Mouse (Mus musculus) kidney, postnatal 14 days (tissue): Measurements from ENCODE around the gene Cyp4f13.

Experiments used
- DNase-seq: peaks from one replicate; pipeline ENCODE4 v3.0.0; 2022; ENCODE audit warnings: mixed read lengths

Cyp4f13 gene

DNA sequence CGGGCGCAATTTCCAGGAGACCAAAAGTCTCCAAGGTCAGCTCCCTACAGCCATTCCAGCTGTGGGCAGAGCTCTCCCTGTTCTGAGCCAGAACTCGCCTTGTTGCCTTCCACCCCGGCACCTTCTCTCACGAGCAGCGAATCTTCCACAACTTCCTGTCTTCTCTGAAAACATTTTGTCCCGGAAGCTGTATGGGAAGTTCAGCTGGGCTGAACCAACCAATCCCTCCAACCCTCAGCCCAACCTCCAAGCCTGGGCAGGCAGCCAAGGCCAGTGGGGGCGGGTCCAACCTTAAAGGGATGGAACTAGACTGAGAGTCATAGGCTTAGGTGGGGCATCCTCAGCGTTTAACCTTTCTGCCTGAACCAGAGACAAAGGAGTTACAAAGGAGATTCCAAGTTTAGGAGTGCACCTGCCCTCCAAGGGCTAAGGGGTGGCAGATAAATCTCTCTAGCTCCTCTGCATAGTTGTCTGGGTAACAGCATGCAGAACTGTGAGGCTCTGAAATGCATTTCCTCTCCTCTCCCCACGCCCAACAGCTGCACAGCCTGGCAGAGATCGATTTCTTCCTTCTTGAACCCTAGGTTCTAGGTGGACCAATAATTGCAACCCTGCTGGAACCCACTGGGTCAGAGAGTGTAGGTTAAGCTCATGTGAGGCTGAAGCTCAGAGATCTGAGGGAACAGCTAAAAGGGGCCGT, at the start of gene Cyp4f13:
Cyp4f13 (minus strand) TSS at position 188 of the 700 bp plus-strand sequence.
- peak; percentile 97 for DNase-seq

DNA sequence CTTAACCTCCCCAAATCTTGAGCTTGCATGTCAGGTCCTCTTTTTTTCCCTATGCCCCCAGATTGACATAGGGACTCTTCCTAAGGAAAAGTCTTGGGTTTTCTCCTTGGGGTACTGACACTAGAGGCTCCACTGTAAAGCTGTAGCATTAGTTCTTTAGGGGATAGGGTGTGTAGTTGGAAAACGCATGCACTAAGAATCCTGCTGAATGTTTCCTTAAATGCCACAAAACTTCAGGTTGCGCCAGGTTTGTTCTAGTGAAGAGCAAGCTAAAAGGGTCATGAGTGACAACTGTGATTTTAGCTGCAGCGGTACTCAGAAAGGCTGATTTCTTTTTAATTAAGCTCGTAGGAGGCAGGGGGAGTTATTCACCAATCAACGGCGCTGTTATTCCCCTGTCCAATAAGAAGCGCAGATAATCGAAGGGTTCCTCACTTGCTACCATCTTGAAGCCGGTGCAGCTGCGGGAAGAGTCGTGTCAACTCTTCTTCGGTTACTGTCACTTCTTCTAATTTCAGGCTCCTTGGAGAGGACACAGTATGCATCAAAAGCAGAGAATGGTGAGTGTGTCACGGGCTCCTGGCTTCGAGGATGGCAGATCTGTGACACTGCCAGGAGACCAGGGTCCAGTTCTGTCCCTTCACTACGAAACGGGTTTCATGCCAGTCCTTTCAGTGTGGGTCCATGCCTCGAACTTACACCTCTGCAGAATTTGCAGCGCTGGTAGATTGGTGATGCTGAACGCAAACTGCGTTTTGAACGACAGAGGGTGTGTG, 45.7 kb upstream of the Cyp4f13 start, which contains the start of gene Zfp952:
Zfp952 (plus strand) TSS at position 431 of the 776 bp plus-strand sequence.
- DNase-seq, result peak; percentile 93

DNA sequence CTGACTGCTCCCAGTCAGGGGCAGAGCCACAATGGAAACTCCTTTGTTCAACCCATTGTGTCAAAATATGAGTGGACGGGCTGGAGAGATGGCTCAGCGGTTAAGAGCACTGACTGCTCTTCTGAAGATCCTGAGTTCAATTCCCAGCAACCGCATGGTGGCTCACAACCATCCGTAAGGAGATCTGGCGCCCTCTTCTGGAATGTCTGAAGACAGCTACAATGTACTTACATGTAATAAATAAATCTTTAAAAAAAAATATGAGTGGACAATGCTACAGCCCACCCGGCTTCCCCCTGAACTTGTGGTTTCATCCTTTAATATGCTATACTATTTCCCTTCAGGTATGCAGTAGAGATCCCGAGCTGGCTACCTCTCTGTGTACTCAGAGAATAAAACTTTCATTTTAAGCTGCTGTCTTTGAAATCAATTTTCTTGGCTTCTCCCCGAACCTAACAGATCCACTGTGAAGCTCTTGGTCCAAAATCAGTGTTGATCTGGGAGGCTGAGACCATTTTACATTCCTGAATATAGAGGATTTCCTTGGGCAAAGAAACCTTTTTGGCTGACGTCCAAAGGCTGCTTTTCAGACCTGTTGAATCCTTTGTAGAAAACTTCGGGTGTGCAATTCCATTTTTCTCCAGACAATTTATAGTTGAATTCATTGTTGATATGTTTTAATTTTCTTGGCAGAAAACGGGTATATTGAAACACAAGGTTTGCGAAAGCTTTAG, 44.9 kb upstream of the Cyp4f13 start:
- peak; percentile 10 for DNase-seq

DNA sequence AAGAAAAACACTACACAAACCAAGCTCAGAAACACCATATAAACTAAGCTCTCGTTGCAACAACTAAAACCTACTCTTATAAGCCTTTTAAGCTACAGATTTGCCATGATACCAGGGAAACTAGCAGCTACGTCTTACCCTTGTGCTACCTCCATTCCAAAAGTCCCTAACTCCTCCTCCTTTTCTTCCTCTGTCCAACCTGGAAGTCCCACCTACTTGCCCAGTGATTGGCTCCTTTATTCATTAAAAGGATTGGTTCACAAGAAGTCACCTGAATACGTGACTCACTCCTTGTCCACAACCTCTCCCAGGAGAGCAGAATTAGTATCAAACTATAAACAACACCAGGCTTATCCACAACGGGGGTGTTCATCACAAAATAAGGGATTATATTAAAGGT, 39.1 kb upstream of the Cyp4f13 start:
- no peak for DNase-seq

DNA sequence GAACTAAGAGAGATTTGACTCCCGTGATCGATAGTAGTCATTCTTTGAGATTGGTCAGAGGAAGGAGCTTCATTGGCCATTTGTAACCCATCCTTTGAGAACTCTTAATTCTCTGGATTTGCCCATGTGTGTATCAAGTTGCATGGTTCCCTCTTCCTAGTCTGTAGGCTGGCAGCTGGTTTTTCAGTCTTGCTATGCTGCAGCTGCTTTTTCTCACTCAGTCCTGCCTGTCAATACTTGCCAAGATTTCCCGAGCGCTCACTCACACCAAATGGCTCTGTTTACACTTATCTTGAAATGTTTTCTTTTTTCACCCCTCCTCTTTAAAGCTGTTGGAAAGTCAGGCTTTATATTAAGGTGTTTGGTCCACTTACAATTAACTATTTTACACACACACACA, 34.2 kb upstream of the Cyp4f13 start:
- DNase-seq, result no peak

DNA sequence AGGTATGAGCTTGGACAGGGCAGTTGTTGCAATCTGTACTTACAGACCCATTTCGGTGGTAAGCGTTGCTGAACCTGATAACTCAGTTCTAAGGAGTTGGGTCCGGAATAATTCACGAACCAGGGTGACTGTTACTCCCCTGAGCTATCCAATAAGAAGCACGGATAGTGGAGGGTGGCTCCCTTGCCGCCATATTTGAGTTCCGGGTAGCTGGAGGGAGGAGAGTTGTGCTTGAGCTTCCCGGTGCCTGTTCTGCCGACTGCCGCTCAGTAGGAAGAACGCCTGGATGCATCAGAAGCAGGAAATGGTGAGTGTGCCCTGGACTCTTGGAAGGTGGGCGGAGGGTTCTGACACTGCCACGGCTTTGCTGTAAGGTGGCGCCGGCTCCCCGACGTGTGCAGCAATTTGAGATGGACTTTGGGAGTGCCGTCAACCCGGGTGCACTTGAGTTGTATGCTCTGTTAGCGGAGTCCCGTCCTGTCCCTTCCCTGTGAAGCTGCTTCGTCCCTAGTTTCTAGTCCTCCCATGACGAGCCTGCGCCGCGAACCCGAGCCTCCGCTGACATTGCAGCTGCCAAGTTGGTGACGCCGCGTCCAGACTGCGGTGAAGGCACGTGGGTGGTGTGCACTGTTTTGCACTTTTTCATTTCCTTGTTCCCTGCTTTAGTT, 18.6 kb upstream of the Cyp4f13 start, which contains the start of gene Zfp472:
Zfp472 (plus strand) TSS at position 192 of the 668 bp plus-strand sequence.
- peak; percentile 94 for DNase-seq

DNA sequence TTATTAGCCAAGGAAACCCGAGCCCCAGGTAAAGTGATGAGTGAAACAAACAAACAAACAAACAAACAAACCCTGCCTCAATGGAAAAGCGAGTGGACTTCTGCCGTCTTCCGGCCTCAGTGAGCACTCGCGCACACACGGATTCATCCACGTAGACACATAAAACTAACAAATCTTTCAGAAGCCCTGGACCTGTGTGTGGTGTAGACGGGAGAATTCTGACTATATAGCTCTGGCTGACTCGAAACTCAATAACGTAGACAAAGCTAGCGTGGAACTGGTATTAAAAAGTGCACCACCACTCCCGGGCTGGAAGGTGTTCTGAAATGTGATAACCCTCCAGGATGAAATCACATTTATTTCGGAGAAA, 18.0 kb upstream of the Cyp4f13 start:
- no peak for DNase-seq

DNA sequence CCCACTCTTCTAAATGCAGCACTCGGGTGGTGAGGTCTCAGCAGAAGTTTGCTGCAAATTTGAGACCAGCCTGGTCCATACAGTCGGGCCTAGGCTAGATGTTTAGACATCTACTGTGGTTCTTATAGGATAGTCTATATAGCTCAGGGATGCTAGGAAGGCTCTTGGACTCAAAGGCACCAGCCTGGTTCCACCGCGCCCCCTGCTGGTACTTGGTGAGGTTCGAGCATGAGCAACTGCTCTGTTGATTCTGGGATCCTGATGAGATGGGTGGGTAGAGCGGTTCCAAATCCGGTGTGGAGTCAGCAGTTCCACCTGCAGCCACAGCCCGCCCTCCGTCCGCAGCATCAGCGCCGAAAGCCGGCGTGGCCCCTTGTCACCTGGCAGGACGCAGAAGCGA, 4.2 kb upstream of the Cyp4f13 start:
- DNase-seq, result peak; percentile 84

DNA sequence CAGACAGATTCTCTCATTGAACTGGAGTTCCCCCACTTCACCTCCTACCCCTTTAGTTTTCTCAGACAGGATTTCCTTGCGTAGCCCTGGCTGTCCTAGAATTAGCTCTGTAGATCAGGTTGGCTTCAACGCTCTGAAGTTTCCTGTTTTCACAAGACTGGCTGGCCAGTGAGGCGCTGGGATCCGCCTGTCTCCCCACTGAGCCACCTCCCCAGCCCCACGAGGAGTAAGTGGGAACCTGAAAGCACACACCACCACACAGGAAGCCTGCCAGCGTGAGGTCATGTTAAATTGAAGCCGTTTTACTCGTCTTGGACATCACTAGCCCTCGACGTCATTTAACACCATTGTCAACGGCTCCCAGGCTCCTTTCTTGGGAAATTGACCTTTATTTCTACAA, 3.8 kb upstream of the Cyp4f13 start:
- DNase-seq, result no peak

DNA sequence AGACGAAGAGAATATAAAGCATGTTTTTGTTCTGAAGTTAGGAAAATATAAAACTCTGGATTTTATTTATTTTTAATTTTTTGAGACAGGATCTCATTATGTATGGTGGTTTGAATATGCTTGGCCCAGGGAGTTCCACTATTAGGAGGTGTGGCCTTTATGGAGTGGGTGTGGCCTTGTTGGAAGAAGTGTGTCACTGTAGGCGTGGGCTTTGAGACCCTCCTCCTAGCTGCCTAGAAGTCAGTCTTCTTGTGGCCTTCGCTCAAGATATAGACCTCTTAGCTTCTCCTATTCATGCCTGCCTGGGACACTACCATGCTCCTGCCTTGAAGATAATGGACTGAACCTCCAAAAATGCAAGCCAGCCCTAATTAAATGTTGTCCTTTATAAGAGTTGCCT, 2.9 kb upstream of the Cyp4f13 start:
- no peak for DNase-seq

DNA sequence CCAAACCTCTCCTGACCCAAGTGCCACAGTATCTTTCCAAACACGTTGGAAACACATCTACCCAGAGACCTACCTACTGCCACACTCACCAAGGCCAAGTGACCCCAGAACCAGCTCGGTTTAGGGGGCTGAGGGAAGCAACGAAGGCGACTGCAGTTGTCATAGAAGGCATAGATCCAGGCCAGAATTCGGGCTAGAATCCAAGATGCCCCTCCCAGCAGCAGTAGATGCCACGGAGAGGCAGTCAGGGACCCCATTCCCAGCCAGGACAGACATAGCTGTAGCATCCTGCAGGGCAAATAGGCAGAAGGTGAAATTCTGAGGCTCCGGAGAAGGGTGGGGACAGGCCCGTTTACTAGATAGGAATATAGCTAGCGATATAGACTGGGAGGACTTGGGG, 486 bp downstream of the Cyp4f13 start:
- peak; percentile 21 for DNase-seq

DNA sequence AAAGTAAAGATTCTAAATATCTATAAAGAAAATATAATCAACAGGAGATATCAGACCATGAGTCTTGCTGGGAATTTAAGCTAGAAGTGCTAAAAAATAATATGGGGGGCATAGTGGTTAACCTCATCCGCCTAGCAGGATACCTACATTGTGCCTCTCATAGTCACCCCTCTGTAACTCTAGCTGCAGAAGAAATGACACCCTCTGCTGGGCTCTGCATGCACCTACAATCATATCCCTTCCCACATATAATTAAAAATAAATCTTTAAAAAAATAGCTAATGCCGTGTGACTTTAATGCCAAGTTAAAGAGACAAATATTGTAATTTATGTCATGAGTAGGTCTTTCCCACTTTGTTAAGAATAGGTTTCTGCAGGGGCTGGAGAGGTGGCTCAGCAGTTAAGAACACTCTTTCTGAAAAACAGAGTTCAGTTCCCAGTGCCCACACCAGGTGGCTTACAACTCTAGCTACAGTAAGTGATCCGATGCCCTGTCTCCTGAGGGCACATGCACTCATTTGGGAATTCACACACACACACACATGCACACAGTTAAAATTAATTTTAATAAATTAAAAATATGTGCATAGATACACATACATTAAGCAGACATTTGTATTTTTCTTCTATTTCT, 2.7 kb downstream of the Cyp4f13 start:
- DNase-seq, result no peak

DNA sequence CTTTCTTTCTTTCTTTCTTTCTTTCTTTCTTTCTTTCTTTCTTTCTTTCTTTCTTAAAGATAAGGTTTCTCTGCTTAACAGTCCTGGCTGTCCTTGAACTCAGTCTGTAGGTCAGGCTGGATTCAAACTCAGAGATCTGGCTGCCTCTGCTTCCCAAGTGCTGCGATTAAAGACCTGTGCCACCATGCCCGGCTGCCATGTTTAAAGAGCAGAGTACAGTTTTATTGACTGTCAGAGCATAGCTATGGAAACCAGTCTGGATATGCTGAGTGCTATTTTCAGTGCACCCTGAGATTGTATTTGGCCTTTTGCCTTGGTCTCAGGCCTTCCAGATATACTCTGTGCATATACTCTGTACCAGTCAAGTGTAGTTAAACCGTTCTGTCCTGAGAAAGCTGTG, 3.5 kb downstream of the Cyp4f13 start:
- DNase-seq, result no peak

DNA sequence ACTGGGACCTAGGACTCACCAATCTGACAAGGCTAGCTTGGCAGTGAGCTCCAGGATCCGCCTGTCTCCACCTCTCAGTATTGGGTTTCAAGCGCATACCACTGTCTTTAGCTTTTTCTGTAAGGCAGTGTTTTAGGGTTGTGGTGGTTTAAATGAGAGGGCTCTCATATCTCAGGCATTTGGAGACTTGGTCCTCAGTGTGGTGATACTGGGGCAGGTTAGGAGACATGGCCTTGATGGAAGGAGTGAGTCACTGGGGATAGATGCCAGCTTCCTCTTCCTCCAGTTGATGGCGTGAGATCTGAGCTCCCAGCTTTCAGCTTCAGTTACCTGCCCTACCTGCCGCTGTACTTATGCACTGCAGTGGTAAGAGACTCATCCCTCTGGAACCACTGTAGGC, 7.4 kb downstream of the Cyp4f13 start:
- DNase-seq, result no peak

DNA sequence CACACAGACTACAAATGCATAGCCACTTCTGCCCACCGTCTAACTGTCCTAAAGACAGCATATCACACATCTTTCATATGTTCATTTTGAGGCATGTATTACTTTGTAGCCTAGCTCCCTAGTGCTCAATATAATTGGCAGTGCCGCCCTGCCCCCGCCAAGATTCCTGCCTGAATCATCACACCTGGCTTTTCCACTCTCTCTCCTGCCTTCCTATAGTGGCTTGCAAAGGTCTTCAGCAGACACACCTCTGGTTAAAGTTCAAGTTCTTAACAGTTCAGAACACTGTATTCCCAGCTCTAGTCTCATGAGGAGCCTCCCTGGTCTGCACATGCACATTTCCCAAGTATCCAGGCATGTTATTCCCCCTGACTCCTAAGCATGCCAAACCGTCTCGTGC, 19.4 kb downstream of the Cyp4f13 start:
- DNase-seq, result no peak

DNA sequence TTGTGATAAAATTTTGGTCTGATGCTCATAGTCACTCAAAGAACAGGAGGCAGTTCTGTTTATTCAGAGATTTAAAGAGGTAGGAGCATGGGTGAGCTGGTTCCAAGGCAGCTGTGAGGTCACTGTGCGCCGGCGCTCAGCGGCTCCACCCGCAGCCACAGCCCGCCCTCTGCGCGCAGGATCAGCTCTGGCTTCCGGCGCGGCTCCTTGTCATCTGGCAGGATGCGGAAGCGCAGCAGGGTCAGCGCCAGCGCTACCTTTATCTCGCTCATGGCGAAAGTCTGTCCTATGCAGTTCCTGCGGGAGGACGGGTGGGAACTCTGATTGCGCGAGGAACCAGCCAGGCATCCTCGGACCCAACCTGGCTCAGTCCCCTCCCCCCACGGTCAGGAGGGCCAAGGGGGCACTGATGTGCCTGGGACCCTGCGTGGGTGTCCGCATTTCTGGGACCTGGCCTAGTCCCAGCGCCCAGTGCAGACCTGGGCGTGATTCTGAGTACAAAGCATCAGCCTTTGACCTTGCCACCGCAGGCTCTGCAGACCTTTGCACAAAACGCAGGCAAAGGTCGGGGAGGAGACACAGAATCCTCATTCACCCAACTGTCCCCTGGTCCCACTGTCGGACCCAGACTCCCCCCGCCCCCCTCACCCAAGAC, 22.4 kb downstream of the Cyp4f13 start:
- peak; percentile 75 for DNase-seq

DNA sequence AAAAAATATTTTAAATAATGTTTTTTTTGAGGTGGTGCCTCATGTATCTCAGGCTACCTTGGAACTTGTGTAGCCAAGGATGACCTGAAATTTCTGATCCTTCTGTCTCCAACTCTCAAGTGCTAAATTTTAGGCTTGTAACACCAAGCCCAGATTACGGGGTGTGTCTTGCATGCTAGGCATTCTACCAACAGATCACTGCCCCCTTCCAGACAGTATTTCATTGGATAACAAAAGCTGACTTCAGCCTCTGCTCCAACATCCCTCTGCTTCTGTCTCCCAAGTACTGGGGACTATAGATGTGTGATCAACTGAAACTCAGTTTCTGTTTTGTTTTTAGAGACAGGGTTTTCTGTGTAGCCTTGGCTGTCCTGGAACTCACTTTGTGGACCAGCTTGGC, 23.5 kb downstream of the Cyp4f13 start:
- no peak for DNase-seq

DNA sequence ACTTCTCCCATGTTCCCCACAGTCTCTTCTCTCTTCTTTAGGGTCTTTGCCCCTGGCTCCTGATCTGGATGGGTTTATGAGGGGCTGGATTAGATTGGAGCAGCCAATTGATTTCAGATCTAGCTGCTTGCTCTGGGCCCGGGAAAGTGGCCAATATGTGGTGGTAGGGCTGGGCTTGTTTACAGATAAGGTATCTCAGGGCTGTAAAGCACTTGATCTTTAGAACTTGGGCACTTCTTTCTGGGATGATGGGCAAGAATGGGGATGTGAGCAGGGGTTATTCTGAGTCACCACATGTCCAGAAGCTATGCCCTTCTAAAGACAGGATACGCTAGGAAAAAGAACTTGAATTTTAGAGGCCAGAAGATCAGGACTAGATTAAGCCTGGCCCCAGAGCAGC, 28.1 kb downstream of the Cyp4f13 start:
- no peak for DNase-seq

DNA sequence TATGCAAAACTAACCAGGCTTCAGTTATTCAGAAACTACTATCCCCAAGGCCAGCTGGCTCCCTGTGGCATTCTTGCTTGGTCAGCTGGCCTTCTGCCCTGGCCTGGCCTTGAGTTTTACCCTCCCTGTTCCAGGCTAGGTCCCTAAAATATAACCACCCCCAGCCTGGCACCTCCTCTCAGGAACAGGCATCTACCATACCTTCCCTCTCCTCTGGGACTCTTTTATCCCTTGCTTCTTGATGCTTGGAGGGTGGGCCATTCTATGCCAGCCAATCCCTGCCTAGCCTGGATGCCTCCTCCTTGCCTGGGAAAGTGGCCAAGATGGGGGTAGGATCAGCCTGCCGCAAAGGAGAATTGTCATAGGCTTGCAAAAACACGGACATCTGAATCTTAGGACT, 30.1 kb downstream of the Cyp4f13 start, which contains the start of gene Cyp4f14:
Cyp4f14 (minus strand) TSS at position 212 of the 400 bp plus-strand sequence.
- DNase-seq, result no peak

DNA sequence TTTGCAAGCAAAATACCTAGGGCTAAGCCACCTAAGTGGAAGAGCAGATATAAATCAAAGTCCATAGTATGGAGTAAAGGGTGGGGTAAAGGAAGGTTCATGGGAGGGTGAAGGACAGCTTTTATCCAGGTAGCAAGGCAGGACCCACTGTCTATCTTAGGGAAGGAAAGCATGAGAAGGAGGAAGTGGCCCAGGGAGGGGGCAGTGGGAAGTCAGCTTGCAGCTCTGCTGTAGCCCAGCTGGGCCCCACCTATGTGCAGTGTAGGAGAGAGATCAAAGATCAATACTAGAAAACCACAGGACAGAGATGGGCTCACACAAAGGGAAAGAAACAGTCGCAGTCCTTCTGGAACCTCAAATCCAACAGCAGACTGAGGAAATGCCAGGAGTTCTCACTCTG, 31.1 kb downstream of the Cyp4f13 start:
- DNase-seq, result no peak

DNA sequence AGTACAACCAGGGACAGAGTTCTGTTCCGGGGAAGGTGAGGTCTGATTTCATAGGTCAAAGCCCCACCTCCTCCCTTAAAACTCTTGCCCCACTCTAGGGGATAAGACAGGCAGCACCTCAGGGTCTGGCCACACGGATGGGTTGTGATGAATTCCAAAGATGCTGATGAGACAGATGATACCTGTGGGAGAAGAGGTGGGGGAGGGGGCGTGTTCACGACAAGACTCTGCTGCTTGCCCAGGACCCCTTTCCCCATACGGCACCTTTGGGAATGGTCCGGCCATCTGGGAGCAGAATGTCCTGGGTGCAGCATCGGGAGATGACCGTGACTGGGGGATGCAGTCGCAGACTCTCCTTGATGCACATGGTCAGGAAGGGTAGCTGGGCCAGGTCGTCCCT, 41.0 kb downstream of the Cyp4f13 start:
- DNase-seq, result no peak

DNA sequence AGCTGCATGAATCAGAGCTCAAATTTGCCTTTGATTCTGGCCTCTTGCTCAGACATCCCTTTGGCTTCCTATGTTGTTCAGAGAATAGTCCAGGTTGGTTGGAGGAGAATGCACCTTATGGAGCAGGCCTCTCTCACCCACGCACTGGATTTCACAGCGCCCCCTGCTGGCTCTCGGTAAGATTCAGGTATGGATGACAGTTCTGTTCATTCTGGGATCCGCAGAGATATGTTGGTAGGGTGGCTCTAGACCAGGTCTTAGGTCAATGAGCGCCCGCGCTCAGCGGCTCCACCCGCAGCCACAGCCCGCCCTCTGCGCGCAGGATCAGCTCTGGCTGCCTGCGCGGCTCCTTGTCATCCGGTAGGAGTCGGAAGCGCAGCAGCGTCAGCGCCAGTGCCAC, 42.0 kb downstream of the Cyp4f13 start:
- DNase-seq, result peak; percentile 44
